Comparison of ENCODE assay signal across 9 mouse cellular contexts in the genomic region with DNA sequence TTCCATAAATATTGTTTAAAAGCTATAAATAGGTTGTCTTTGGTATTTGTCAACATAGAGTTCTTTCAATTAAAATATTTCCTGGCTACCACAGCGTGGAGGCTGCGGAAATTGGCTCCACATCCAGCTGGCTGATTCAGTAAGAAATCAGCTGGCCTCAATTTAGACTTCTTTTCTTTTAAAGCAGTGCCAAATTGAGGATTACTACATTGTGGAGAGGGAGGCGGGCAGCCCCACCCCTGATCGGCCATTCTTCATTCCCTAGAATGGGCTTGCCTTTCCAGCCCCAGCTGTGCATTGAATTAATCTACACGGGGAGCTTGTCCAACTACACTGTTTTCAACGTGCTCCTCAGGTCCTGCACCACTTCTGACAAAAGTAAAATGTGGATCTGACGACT.
DNase-seq lines count a peak whose midpoint lies in the region; ATAC-seq lines count a peak whose summit lies in the region.
"Had no signal": no experiment of that assay in that cellular context is flagged by ENCODE, and none has a peak within 500 bp of the region (broad histone marks: within the 10 kb centered on the region; RNA-seq: fewer than 3 reads in every experiment).

No protein-coding gene starts in this region.

- peak; percentile 55; the same call in 1 of the 2 replicates for ATAC-seq in kidney, embryonic 14.5 days (ENCODE audit: low FRiP score, low TSS enrichment)
- peak; percentile 98 for ATAC-seq in forebrain, embryonic 15.5 days (replicated peaks)
- ATAC-seq in hindbrain, embryonic 15.5 days (ENCODE audit: low FRiP score, low read depth): peak; percentile 86
- peak; percentile 77 for ATAC-seq in limb, embryonic 13.5 days (ENCODE audit: low FRiP score, low read depth)
- ATAC-seq in neural tube, embryonic 13.5 days (ENCODE audit: low read depth): peak; percentile 86
- ATAC-seq in megakaryocyte-erythroid progenitor cell, adult 5-6 weeks (replicated peaks; ENCODE audit: low FRiP score, low TSS enrichment, poor library complexity, severe bottlenecking): no peak

- no peaks in the 10 kb centered on the region for H3K27me3 ChIP-seq in kidney, embryonic 14.5 days (ENCODE audit: control insufficient read depth, insufficient read depth, low read length)
- 0 out of 2 replicates have a peak, but pooled peaks cover 4% of the 10 kb centered on the region for H3K27me3 ChIP-seq in forebrain, embryonic 15.5 days
- H3K27me3 ChIP-seq in hindbrain, embryonic 15.5 days: no peaks in the 10 kb centered on the region
- no peaks in the 10 kb centered on the region for H3K27me3 ChIP-seq in limb, embryonic 13.5 days
- no peaks in the 10 kb centered on the region for H3K27me3 ChIP-seq in neural tube, embryonic 13.5 days

- H3K36me3 ChIP-seq in kidney, embryonic 14.5 days (ENCODE audit: control insufficient read depth, insufficient read depth, low read length): no peaks in the 10 kb centered on the region
- no peaks in the 10 kb centered on the region for H3K36me3 ChIP-seq in forebrain, embryonic 15.5 days
- H3K36me3 ChIP-seq in hindbrain, embryonic 15.5 days: no peaks in the 10 kb centered on the region
- H3K36me3 ChIP-seq in limb, embryonic 13.5 days: no peaks in the 10 kb centered on the region
- no peaks in the 10 kb centered on the region for H3K36me3 ChIP-seq in neural tube, embryonic 13.5 days

- H3K4me1 ChIP-seq in kidney, embryonic 14.5 days (ENCODE audit: control insufficient read depth, insufficient read depth, low read length): no peaks in the 10 kb centered on the region
- H3K4me1 ChIP-seq in forebrain, embryonic 15.5 days: peaks cover 9% of the 10 kb centered on the region
- peaks cover 7% of the 10 kb centered on the region for H3K4me1 ChIP-seq in hindbrain, embryonic 15.5 days (replicated peaks)
- peaks cover 7% of the 10 kb centered on the region for H3K4me1 ChIP-seq in limb, embryonic 13.5 days
- H3K4me1 ChIP-seq in neural tube, embryonic 13.5 days (replicated peaks): peaks cover 8% of the 10 kb centered on the region

- H3K27ac ChIP-seq in kidney, embryonic 14.5 days (ENCODE audit: low read depth, low read length): no peak overlapping the region
- H3K27ac ChIP-seq in forebrain, embryonic 15.5 days (replicated peaks): no peak overlapping the region
- peak overlapping the region; percentile 10; the same call in 1 of the 2 replicates for H3K27ac ChIP-seq in hindbrain, embryonic 15.5 days (replicated peaks)
- no peak overlapping the region for H3K27ac ChIP-seq in limb, embryonic 13.5 days
- H3K27ac ChIP-seq in neural tube, embryonic 13.5 days (replicated peaks): peak overlapping the region; percentile 38; the same call in 1 of the 2 replicates

- H3K4me3 ChIP-seq in kidney, embryonic 14.5 days (ENCODE audit: low read length): no peak overlapping the region
- H3K4me3 ChIP-seq in forebrain, embryonic 15.5 days: no peak overlapping the region
- H3K4me3 ChIP-seq in hindbrain, embryonic 15.5 days: no peak overlapping the region
- H3K4me3 ChIP-seq in limb, embryonic 13.5 days: no peak overlapping the region
- no peak overlapping the region for H3K4me3 ChIP-seq in neural tube, embryonic 13.5 days
- H3K4me3 ChIP-seq: erythroblast, embryonic 14.5 days had no signal

- WGBS in kidney, embryonic 14.5 days: 47% methylated on average over 7 of the region's 7 CpGs
- WGBS in forebrain, embryonic 15.5 days: 1% methylated on average over 7 of the region's 7 CpGs
- WGBS in hindbrain, embryonic 15.5 days: 8% methylated on average over 7 of the region's 7 CpGs
- WGBS in limb, embryonic 13.5 days: 11% methylated on average over 7 of the region's 7 CpGs
- WGBS in neural tube, embryonic 13.5 days: 8% methylated on average over 7 of the region's 7 CpGs

- DNase-seq in kidney, adult 18-20 months: no peak
- no peak for DNase-seq in urinary bladder, postnatal 10 days (ENCODE audit: low spot score)

- H3K9ac ChIP-seq in kidney, embryonic 14.5 days (ENCODE audit: low read depth, low read length): no peak overlapping the region
- no peak overlapping the region for H3K9ac ChIP-seq in forebrain, embryonic 15.5 days (replicated peaks)
- no peak overlapping the region for H3K9ac ChIP-seq in hindbrain, embryonic 15.5 days
- H3K9ac ChIP-seq in limb, embryonic 13.5 days: no peak overlapping the region
- H3K9ac ChIP-seq in neural tube, embryonic 13.5 days: no peak overlapping the region

- no peaks in the 10 kb centered on the region for H3K9me3 ChIP-seq in kidney, embryonic 14.5 days (ENCODE audit: control insufficient read depth, low read length)
- no peaks in the 10 kb centered on the region for H3K9me3 ChIP-seq in forebrain, embryonic 15.5 days
- H3K9me3 ChIP-seq in hindbrain, embryonic 15.5 days: no peaks in the 10 kb centered on the region
- no peaks in the 10 kb centered on the region for H3K9me3 ChIP-seq in limb, embryonic 13.5 days
- H3K9me3 ChIP-seq in neural tube, embryonic 13.5 days: no peaks in the 10 kb centered on the region

- no peak overlapping the region for H3K4me2 ChIP-seq in kidney, embryonic 14.5 days (replicated peaks; ENCODE audit: low read depth, low read length)
- H3K4me2 ChIP-seq in forebrain, embryonic 15.5 days (replicated peaks): 0 out of 2 replicates have a peak overlapping the region, but pooled peaks have one; percentile 3
- peak overlapping the region; percentile 31 for H3K4me2 ChIP-seq in hindbrain, embryonic 15.5 days
- H3K4me2 ChIP-seq in limb, embryonic 13.5 days (replicated peaks): peak overlapping the region; percentile 23
- peak overlapping the region; percentile 18; the same call in 1 of the 2 replicates for H3K4me2 ChIP-seq in neural tube, embryonic 13.5 days

Comparison
In these comparisons a context has a peak if more than half of its experiments do, and no peak if none do; other contexts are left out.
1. H3K27ac ChIP-seq: peak in hindbrain, embryonic 15.5 days (single experiment) and neural tube, embryonic 13.5 days (single experiment); none in kidney, embryonic 14.5 days (single experiment), forebrain, embryonic 15.5 days (single experiment) and limb, embryonic 13.5 days (single experiment).